Mouse (Mus musculus) 3134 (cell line): ENCODE results near the gene Sdcbp2.

Experiments
- DNase-seq: peaks from one replicate; pipeline ENCODE4 v3.0.0-alpha.2; 2011; ENCODE audit warnings: low spot score; ENCODE audit not compliant: insufficient read length; ENCODE audit errors: extremely low read depth

Sdcbp2 gene

DNA sequence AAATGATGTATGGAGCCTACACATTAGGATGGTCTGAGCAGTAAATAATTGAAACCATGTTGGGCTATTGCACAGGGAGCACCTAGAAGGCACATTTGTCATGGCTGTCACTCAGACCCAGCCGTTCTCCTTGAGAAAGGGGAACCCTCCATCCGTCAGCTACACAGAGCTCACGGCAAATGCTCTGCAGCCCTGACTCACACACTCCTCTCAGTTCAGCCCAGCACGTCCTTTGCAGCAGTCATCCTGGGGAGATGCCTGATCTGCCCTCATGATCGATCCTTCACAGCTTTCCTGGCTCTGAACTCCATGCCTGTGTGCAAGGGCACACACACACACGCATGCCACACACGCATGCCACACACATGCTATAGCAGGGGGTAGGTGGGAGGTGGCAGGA is 56.9 kb downstream of the Sdcbp2 start:
- no peak for DNase-seq

DNA sequence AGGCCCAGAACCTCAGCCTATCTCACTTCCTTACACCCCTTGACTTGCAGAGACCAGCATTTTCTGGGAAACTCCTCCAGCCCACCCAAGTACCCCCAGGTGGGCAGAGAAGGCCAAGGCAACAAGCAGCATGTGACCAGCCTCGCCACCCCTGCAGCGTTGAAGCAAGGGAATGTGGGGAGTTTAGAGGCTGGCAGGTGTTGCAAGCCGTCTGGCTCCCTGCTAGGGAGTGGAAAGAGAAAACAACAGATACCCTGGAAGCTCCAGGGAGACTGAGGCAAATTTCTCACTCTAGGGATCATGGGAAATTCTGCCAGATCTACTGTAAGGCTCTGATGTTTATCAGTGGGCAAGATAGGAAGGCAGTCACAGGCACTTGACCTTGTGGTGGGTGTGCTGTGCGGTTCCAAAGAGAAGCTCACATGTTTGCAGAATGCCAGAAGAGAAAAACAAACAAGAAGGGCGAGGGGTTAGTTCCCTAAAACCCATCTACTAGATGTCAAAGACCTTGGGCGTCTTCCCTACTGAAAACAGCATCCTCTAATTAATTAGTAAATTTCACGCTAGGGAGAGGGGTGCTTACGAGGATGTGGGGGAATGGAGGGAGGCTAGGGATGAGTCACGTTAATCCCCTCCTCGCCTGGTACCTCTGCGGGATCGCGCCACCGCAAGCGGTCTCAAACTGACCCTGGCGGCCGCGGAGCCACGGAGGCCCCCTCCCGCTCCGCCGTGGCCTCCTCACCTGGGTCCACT is 59.2 kb downstream of the Sdcbp2 start:
- no peak for DNase-seq

DNA sequence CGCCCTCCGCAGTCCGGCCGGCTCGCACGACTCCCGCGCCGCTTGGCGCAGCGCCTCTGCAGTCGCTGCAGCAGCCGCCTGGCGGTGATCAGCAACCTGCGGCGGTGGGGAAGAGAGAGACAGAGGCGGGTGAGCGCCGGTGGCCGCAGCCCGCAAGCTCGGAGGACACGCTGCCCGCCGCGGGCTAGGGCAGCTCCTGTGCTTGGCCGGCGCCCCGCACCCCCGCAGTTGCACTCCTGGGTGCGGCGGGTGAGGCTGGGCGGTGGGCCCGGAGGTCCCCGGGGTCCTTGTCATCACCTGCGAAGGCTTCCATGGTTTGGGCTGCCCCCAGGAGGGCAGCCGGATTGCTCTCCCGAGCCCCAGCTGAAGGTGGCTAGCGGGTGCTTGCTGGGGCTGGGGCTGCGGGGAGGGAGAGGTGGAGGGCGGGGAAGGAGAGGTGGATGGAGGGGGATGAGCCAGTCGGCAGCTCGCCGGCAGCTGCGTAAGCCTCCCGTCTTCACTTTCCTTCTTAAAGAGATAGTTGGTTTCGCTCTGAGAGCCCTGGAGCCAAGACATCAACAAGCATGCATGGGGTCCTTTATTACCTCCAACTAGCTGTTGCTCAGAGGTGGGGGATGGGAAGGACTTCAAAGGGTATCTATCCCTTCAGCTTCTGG is 59.9 kb downstream of the Sdcbp2 start, which contains the start of gene Snph:
TSS of gene Snph (minus strand) at position 435 of the 656 bp plus-strand sequence.
- DNase-seq = no peak

DNA sequence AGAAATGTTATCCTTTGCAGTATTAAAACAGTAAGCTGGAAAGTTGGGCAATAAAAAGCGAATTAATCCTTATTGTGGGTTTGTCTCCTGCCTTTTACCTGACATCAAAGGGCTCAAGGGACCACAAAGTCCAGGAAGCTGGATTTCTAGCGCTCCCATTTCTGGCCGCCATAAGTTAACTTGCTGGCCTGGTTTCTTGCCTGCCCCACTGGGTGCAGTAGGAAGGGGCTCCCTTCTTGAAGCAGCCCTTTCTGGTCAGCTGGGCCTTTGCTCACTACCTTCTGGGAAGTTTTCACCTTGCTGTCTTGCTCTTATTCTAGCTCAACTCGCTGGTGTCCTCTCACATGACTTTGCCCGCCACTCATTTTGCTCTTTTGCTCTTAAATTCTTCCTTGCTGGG is 60.6 kb downstream of the Sdcbp2 start:
- DNase-seq = no peak

DNA sequence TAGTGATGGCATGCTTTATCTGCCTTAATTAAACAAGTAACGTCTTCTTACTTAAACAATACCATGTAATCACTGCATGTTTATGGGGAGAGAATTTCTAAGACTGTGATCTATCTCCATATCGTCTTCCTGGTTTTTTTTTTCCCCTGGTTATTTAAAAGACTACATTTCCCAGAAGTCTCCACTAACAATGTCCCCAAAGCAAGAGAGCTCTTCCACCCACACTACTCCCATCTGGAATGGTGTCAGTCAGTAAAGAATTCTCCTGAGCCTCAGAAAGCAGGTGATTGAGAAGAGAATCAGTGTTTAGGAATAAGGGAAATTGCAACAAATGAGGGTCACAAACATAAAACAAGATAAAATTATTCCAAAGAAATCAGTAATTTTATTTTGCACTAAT is 62.5 kb downstream of the Sdcbp2 start:
- no peak for DNase-seq

DNA sequence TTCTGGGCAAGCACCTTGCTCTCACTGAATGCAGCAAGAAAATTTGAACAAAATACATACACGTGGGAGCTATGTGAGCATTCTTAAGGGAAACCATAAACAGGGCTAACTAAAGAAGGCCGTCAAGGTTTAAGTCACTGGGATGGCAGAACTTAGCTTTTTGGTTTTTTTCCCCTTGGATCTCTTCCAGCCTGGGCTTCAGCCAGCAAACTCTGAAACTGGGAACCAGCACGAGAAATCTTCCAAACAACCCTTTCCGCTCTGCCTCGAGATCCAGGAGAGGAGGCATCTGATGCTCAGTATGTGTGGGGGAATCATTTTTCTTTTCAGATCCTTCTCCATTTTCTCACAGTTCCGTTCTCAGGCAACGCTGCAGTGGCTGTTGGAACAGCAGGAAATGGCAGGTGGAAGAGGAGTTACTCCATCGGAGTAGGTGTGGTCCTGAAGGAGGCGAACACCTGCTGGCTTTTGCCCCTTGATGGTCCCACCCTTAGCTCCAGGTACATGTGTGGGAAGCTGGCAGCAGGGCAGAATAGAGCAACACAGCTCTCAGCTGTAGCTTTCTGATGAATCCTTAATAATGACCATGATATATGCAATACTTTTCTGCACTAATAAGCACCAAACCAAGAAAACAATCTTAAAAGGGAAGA is 63.1 kb downstream of the Sdcbp2 start:
- DNase-seq = no peak

DNA sequence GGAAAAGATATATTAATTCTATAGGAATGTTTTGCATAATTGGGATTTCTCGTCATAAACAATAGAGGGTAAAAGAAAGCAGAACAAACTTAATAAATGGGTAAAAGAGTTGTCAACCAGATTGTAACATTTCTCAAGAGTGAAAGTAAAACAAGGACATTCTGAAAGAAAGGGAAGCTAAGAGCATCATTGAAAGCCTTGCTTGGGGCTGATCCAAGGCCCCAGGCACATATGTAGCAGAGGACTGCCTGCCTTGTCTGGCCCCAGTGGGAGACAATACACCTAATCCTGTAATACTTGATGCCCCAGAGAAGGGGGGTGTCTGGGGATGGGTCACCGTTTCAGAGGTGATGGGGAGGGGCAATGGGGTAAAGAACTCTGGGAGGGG is 63.6 kb downstream of the Sdcbp2 start:
- DNase-seq = no peak
